Mouse (Mus musculus) lung, adult 2 months (tissue): ENCODE measurements around the gene 1700015F17Rik.
A peak's percentile ranks its signal among the peaks of the same experiment; 100 is the strongest.

Experiments used
- CTCF ChIP-seq: fragments of 200-500 bp; IDR thresholded peaks from 2 replicates; pipeline ENCODE4 v1.5.1; 2011; ENCODE audit warnings: mild to moderate bottlenecking, low read length, control low read depth; ENCODE audit not compliant: insufficient read depth
- POLR2A ChIP-seq: fragments of 200-500 bp; IDR thresholded peaks from 2 replicates; pipeline ENCODE4 v1.6.1; 2011; ENCODE audit warnings: low read depth, mild to moderate bottlenecking, control low read depth, low read length, borderline replicate concordance; ENCODE audit errors: extremely low read depth

- no peak for TF ChIP-seq CTCF
- peak; percentile 20; the same call in 1 of the 2 replicates for TF ChIP-seq POLR2A
Observed at GRCm38 (mm10) chr5:5419992-5420455, 58.9 kb downstream of the 1700015F17Rik start, which contains the start of gene Cdk14.
